Mouse (Mus musculus): ENCODE measurements at regions not wholly inside any gene's neighbourhood (a gene's known extent, or its start where the extent isn't known, plus 50 kb on each side); places are given as distances from the start of the nearest gene placed in this dataset.

GRCm38 (mm10) chr6:100432688-100433533 is 145.6 kb upstream of the Rybp start:
- no peak overlapping the region for H3K27ac ChIP-seq (ENCODE audit: insufficient read depth, low read length)
- H3K4me3 ChIP-seq (ENCODE audit: insufficient read depth, low read length), result no peak overlapping the region
- H3K4me1 ChIP-seq (ENCODE audit: control insufficient read depth, insufficient read depth, low read length), result peaks cover 2% of the 10 kb centered on the region; the same call in 1 of the 2 replicates
- TF ChIP-seq CTCF (IDR thresholded peaks at IDR 0.05; ENCODE audit: extremely low read depth, insufficient read depth, low read length), result no peak
- TF ChIP-seq POLR2A (IDR thresholded peaks at IDR 0.05; ENCODE audit: extremely low read depth, insufficient read depth, low read length), result no peak

GRCm38 (mm10) chr6:100430286-100430685 is 143.0 kb upstream of the Rybp start:
- no peak overlapping the region for H3K27ac ChIP-seq (ENCODE audit: insufficient read depth, low read length)
- TF ChIP-seq CTCF (IDR thresholded peaks at IDR 0.05; ENCODE audit: extremely low read depth, insufficient read depth, low read length), result no peak
- no peak for TF ChIP-seq POLR2A (IDR thresholded peaks at IDR 0.05; ENCODE audit: extremely low read depth, insufficient read depth, low read length)
- peaks cover 2% of the 10 kb centered on the region; the same call in 1 of the 2 replicates for H3K4me1 ChIP-seq (ENCODE audit: control insufficient read depth, insufficient read depth, low read length)
- no peak overlapping the region for H3K4me3 ChIP-seq (ENCODE audit: insufficient read depth, low read length)

- H3K27ac ChIP-seq (ENCODE audit: insufficient read depth, low read length), result no peak overlapping the region
- no peak overlapping the region for H3K4me3 ChIP-seq (ENCODE audit: insufficient read depth, low read length)
- TF ChIP-seq CTCF (IDR thresholded peaks at IDR 0.05; ENCODE audit: extremely low read depth, insufficient read depth, low read length) (no peak), POLR2A (IDR thresholded peaks at IDR 0.05; ENCODE audit: extremely low read depth, insufficient read depth, low read length) (no peak)
- peaks cover 2% of the 10 kb centered on the region; the same call in 1 of the 2 replicates for H3K4me1 ChIP-seq (ENCODE audit: control insufficient read depth, insufficient read depth, low read length)
Measured at GRCm38 (mm10) chr6:100429511-100429910, 142.2 kb upstream of the Rybp start.

DNA sequence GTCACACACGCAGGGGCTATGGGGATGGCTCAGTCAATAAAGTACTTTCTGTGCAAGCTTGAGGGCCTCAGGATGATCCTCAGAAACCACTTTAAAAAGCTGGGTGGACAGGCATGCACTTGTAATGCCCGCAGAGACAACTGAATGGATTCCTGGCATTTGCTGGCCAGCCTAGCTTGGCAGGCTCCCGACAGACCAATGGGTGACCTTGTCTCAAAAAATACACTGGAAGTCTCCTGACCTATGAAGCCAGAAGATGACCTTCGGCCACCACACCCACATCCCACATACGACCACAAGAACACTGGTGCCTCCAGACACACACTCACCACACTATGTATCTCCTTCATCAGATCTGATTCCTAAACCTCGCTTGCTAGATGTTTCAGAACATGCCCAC is 141.5 kb upstream of the Rybp start:
- H3K4me3 ChIP-seq (ENCODE audit: insufficient read depth, low read length), result no peak overlapping the region
- H3K4me1 ChIP-seq (ENCODE audit: control insufficient read depth, insufficient read depth, low read length), result peaks cover 2% of the 10 kb centered on the region; the same call in 1 of the 2 replicates
- H3K27ac ChIP-seq (ENCODE audit: insufficient read depth, low read length), result no peak overlapping the region
- TF ChIP-seq CTCF (IDR thresholded peaks at IDR 0.05; ENCODE audit: extremely low read depth, insufficient read depth, low read length) (no peak), POLR2A (IDR thresholded peaks at IDR 0.05; ENCODE audit: extremely low read depth, insufficient read depth, low read length) (no peak)

GRCm38 (mm10) chr6:100425551-100425950 is 138.3 kb upstream of the Rybp start:
- Histone ChIP-seq H3K4me1 (ENCODE audit: control insufficient read depth, insufficient read depth, low read length) (no peaks in the 10 kb centered on the region), H3K27ac (ENCODE audit: insufficient read depth, low read length) (no peak overlapping the region), H3K4me3 (ENCODE audit: insufficient read depth, low read length) (no peak overlapping the region)
- no peak for TF ChIP-seq CTCF (IDR thresholded peaks at IDR 0.05; ENCODE audit: extremely low read depth, insufficient read depth, low read length)
- TF ChIP-seq POLR2A (IDR thresholded peaks at IDR 0.05; ENCODE audit: extremely low read depth, insufficient read depth, low read length), result no peak

- no peak overlapping the region for H3K27ac ChIP-seq (ENCODE audit: insufficient read depth, low read length)
- TF ChIP-seq CTCF (IDR thresholded peaks at IDR 0.05; ENCODE audit: extremely low read depth, insufficient read depth, low read length) (no peak), POLR2A (IDR thresholded peaks at IDR 0.05; ENCODE audit: extremely low read depth, insufficient read depth, low read length) (no peak)
- H3K4me3 ChIP-seq (ENCODE audit: insufficient read depth, low read length), result no peak overlapping the region
- no peaks in the 10 kb centered on the region for H3K4me1 ChIP-seq (ENCODE audit: control insufficient read depth, insufficient read depth, low read length)
Measured at GRCm38 (mm10) chr6:100424788-100425403, 137.6 kb upstream of the Rybp start.

- no peak for TF ChIP-seq POLR2A (IDR thresholded peaks at IDR 0.05; ENCODE audit: extremely low read depth, insufficient read depth, low read length)
- TF ChIP-seq CTCF (IDR thresholded peaks at IDR 0.05; ENCODE audit: extremely low read depth, insufficient read depth, low read length), result no peak
- H3K4me3 ChIP-seq (ENCODE audit: insufficient read depth, low read length), result no peak overlapping the region
- H3K27ac ChIP-seq (ENCODE audit: insufficient read depth, low read length), result no peak overlapping the region
- H3K4me1 ChIP-seq (ENCODE audit: control insufficient read depth, insufficient read depth, low read length), result no peaks in the 10 kb centered on the region
Measured at GRCm38 (mm10) chr6:100424181-100424580, 136.9 kb upstream of the Rybp start.

DNA sequence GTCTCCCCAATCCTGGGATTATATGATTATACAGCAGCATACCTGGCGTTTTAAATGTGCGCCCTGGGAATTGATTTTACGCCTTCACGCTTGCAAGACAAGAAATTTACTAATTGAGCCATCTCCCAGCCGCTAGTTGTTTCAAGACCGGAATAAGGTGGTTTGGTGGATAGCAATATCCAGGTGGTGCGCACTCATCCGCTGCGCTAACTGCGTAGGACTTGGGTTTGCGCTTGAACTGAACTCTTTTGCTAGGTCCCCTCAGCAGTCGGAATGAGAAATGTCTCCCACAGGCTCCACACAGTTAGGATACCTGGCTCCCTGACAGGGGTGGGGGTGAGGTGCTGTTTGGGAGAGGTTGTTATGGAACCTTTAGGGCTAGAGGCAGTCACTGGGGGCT is 136.4 kb upstream of the Rybp start:
- no peak for TF ChIP-seq CTCF (IDR thresholded peaks at IDR 0.05; ENCODE audit: extremely low read depth, insufficient read depth, low read length)
- no peak for TF ChIP-seq POLR2A (IDR thresholded peaks at IDR 0.05; ENCODE audit: extremely low read depth, insufficient read depth, low read length)
- H3K27ac ChIP-seq (ENCODE audit: insufficient read depth, low read length), result no peak overlapping the region
- no peaks in the 10 kb centered on the region for H3K4me1 ChIP-seq (ENCODE audit: control insufficient read depth, insufficient read depth, low read length)
- no peak overlapping the region for H3K4me3 ChIP-seq (ENCODE audit: insufficient read depth, low read length)

DNA sequence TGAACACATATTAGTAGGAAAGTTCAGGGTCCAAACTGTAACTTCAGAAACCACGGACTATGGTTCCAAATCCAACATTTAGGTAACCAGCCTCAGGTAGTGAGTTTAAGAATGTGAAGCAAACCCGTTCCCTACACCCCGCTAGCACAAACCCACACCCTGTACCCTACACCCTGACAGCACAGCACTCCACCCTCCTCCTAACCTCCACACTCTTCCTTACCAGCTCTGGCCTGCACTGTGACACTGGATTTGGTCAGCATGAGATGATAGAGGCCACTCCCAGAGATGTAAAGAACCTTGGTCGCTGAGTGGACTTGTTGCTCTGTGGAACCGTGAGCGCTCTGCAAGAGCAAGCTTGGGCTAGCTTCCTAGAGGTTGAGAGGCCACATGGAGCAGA is 135.3 kb upstream of the Rybp start:
- TF ChIP-seq CTCF (IDR thresholded peaks at IDR 0.05; ENCODE audit: extremely low read depth, insufficient read depth, low read length) (no peak), POLR2A (IDR thresholded peaks at IDR 0.05; ENCODE audit: extremely low read depth, insufficient read depth, low read length) (no peak)
- Histone ChIP-seq H3K27ac (ENCODE audit: insufficient read depth, low read length) (no peak overlapping the region), H3K4me3 (ENCODE audit: insufficient read depth, low read length) (no peak overlapping the region), H3K4me1 (ENCODE audit: control insufficient read depth, insufficient read depth, low read length) (no peaks in the 10 kb centered on the region)

Measured in cortical plate, adult 2 months (tissue).